Mouse (Mus musculus) hindbrain, embryonic 15.5 days (tissue): ENCODE measurements around the gene Arxes2. TPM values are rescaled to one million over a fixed set of nuclear protein-coding genes. Genes with fewer than 3 reads are reported as not detected.
"Not testable (repeated sequence)": the region's sequence is repeated elsewhere in the genome, so short reads cannot be mapped to it uniquely, and the experiment has no call there.

ENCODE experiments used
- ATAC-seq: fragments of 200-750 bp; cut with Nextera tagmentation; 2 replicates; pipeline ENCODE4 v1.8.0; 2017; ENCODE audit warnings: low read depth, moderate number of reproducible peaks, moderate TSS enrichment; ENCODE audit not compliant: low FRiP score
- H3K27ac ChIP-seq: fragments of 300-500 bp; sonication (generic); replicated peaks from 2 replicates; pipeline ENCODE4 v1.5.1; 2015; ENCODE audit warnings: mild to moderate bottlenecking, inconsistent platforms
- H3K27me3 ChIP-seq: fragments of 300-500 bp; sonication (generic); 2 replicates; pipeline ENCODE4 v1.6.1; 2015; ENCODE audit warnings: control low read depth, inconsistent platforms
- H3K36me3 ChIP-seq: fragments of 300-500 bp; sonication (generic); 2 replicates; pipeline ENCODE4 v1.6.1; 2015; ENCODE audit warnings: control low read depth, inconsistent platforms
- H3K4me1 ChIP-seq: fragments of 300-500 bp; sonication (generic); replicated peaks from 2 replicates; pipeline ENCODE4 v1.6.1; 2015; ENCODE audit warnings: control low read depth, inconsistent platforms
- H3K4me2 ChIP-seq: fragments of 300-500 bp; sonication (generic); 2 replicates; pipeline ENCODE4 v1.6.1; 2015; ENCODE audit warnings: moderate library complexity, mild to moderate bottlenecking, inconsistent platforms
- H3K4me3 ChIP-seq: fragments of 300-500 bp; sonication (generic); 2 replicates; pipeline ENCODE4 v1.5.1; 2015; ENCODE audit warnings: mild to moderate bottlenecking, inconsistent platforms
- H3K9ac ChIP-seq: fragments of 300-500 bp; sonication (generic); 2 replicates; pipeline ENCODE4 v1.6.1; 2015; ENCODE audit warnings: inconsistent platforms
- H3K9me3 ChIP-seq: fragments of 300-500 bp; sonication (generic); 2 replicates; pipeline ENCODE4 v1.6.1; 2016; ENCODE audit warnings: control low read depth, inconsistent platforms
- WGBS: fragments of 180-500 bp; shearing (Covaris S2); methylation state at CpG from one replicate; pipeline ENCODE4 v1.1.7; 2015; 5-methylcytosine and 5-hydroxymethylcytosine counted together
- polyA plus RNA-seq: library from polyadenylated mRNA; unstranded; fragments of >200 nt; fragmentation: Nextera tagmentation; extraction: Ambion mirVana; gene quantifications from 2 replicates; pipeline ENCODE4 v1.2.1, GENCODE M21; 2015

Arxes2 gene
- 248 and 258 TPM in 2 replicates for polyA plus RNA-seq

- H3K9ac ChIP-seq, H3K4me1 ChIP-seq, H3K9me3 ChIP-seq, H3K27me3 ChIP-seq, H3K36me3 ChIP-seq: not testable (repeated sequence)
- Histone ChIP-seq H3K4me2 (peak within 1 kb of the TSS; percentile 51), H3K27ac (peak within 1 kb of the TSS; percentile 55), H3K4me3 (peak within 1 kb of the TSS; percentile 37)
- WGBS: 14% methylated on average over 18 of the region's 39 CpGs
- ATAC-seq: peak; percentile 95
These were observed at the start of gene Arxes2 for GRCm38 (mm10) chrX:135993664-135994119. TSS of gene Arxes2 (plus strand) at chrX:135993824.

GRCm38 (mm10) chrX:135948699-135949437 is 44.8 kb upstream of the Arxes2 start:
- Histone ChIP-seq H3K27ac (peak overlapping the region; percentile 71), H3K27me3 (no peaks in the 10 kb centered on the region), H3K36me3 (no peaks in the 10 kb centered on the region), H3K9me3 (no peaks in the 10 kb centered on the region), H3K4me3 (no peak overlapping the region), H3K4me2 (no peak overlapping the region), H3K9ac (no peak overlapping the region), H3K4me1 (no peaks in the 10 kb centered on the region)
- 0 out of 2 replicates have a peak, but pooled peaks have one; percentile 51 for ATAC-seq
- 32% methylated on average over 1 of the region's 1 CpGs for WGBS

DNA sequence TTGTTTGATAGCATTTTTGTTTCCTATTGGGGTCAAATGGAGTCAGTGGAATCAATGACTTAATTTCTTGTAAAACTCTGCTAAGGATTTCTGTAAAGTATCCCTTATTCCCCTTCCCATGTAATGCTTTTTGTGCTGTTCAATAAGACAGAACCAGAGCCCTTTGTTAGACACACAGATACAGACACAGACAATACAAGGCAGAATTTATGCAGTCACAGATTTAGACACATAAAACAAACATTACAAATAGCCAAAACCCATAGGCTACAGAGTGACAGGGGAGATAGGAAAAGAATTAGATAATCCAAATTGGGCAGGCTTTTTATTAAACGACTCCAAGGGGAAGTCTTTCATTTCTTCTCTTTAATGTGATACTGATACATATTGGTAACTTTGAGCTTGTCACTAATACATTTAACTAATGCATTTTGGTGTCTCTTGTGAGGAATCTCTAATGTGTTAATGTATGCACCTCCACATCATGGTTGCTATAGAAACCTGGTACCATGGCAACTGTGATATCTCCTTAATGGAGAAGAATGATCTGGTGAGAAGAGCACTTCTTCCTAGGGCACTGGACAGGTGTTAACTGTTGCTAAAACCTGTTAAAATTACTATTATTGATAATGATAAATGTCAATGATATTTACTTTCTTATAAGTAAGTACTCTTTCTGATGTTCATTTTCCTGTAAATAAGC is 36.5 kb upstream of the Arxes2 start:
- peak; percentile 90 for ATAC-seq
- Histone ChIP-seq H3K4me1 (0 out of 2 replicates have a peak, but pooled peaks cover 3% of the 10 kb centered on the region), H3K4me2 (no peak overlapping the region), H3K36me3 (no peaks in the 10 kb centered on the region), H3K27me3 (no peaks in the 10 kb centered on the region), H3K27ac (peak overlapping the region; percentile 77), H3K9ac (no peak overlapping the region), H3K4me3 (no peak overlapping the region), H3K9me3 (no peaks in the 10 kb centered on the region)
- WGBS: 48% methylated on average over 1 of the region's 1 CpGs

- Histone ChIP-seq H3K27ac (peak overlapping the region; percentile 77), H3K4me1 (0 out of 2 replicates have a peak, but pooled peaks cover 3% of the 10 kb centered on the region), H3K4me3 (no peak overlapping the region), H3K36me3 (no peaks in the 10 kb centered on the region), H3K9me3 (no peaks in the 10 kb centered on the region), H3K4me2 (no peak overlapping the region), H3K27me3 (no peaks in the 10 kb centered on the region), H3K9ac (no peak overlapping the region)
- peak; percentile 79 for ATAC-seq
- whole genome bisulfite sequencing: 59% methylated on average over 2 of the region's 2 CpGs
These were observed 35.9 kb upstream of the Arxes2 start for GRCm38 (mm10) chrX:135957691-135958081.

GRCm38 (mm10) chrX:135958589-135959225 is 34.9 kb upstream of the Arxes2 start:
- Histone ChIP-seq H3K4me3 (no peak overlapping the region), H3K27me3 (no peaks in the 10 kb centered on the region), H3K4me2 (no peak overlapping the region), H3K9ac (no peak overlapping the region), H3K4me1 (0 out of 2 replicates have a peak, but pooled peaks cover 3% of the 10 kb centered on the region), H3K27ac (peak overlapping the region; percentile 77), H3K36me3 (no peaks in the 10 kb centered on the region), H3K9me3 (no peaks in the 10 kb centered on the region)
- no peak for ATAC-seq
- WGBS: 82% methylated on average over 7 of the region's 7 CpGs

- no peak overlapping the region for H3K4me2 ChIP-seq
- H3K27me3 ChIP-seq: no peaks in the 10 kb centered on the region
- H3K27ac ChIP-seq: no peak overlapping the region
- no peak overlapping the region for H3K4me3 ChIP-seq
- no peak overlapping the region for H3K9ac ChIP-seq
- 87% methylated on average over 4 of the region's 4 CpGs for WGBS
- H3K9me3 ChIP-seq: no peaks in the 10 kb centered on the region
- H3K36me3 ChIP-seq: no peaks in the 10 kb centered on the region
- H3K4me1 ChIP-seq: 0 out of 2 replicates have a peak, but pooled peaks cover 3% of the 10 kb centered on the region
- no peak for ATAC-seq
These were observed 34.1 kb upstream of the Arxes2 start for GRCm38 (mm10) chrX:135959536-135959935.

GRCm38 (mm10) chrX:135962342-135962741 is 31.3 kb upstream of the Arxes2 start:
- Histone ChIP-seq H3K36me3 (no peaks in the 10 kb centered on the region), H3K27me3 (no peaks in the 10 kb centered on the region), H3K9me3 (no peaks in the 10 kb centered on the region), H3K4me1 (0 out of 2 replicates have a peak, but pooled peaks cover 3% of the 10 kb centered on the region), H3K4me2 (no peak overlapping the region), H3K9ac (no peak overlapping the region), H3K27ac (peak overlapping the region; percentile 67), H3K4me3 (no peak overlapping the region)
- WGBS: 49% methylated on average over 2 of the region's 2 CpGs
- ATAC-seq: no peak

- H3K9me3 ChIP-seq: no peaks in the 10 kb centered on the region
- 29% methylated on average over 6 of the region's 6 CpGs for WGBS
- no peak overlapping the region for H3K9ac ChIP-seq
- peak overlapping the region; percentile 42; the same call in 1 of the 2 replicates for H3K27ac ChIP-seq
- H3K4me3 ChIP-seq: no peak overlapping the region
- no peak overlapping the region; the same call in 1 of the 2 replicates for H3K4me2 ChIP-seq
- no peaks in the 10 kb centered on the region for H3K4me1 ChIP-seq
- no peaks in the 10 kb centered on the region for H3K36me3 ChIP-seq
- peak; percentile 61 for ATAC-seq
- no peaks in the 10 kb centered on the region for H3K27me3 ChIP-seq
These were observed 30.5 kb upstream of the Arxes2 start for GRCm38 (mm10) chrX:135963130-135963529.

GRCm38 (mm10) chrX:135963629-135964028 is 30.0 kb upstream of the Arxes2 start:
- H3K27me3 ChIP-seq: no peaks in the 10 kb centered on the region
- no peak overlapping the region for H3K9ac ChIP-seq
- H3K4me2 ChIP-seq: no peak overlapping the region
- ATAC-seq: peak; percentile 84
- WGBS: 15% methylated on average over 3 of the region's 3 CpGs
- H3K9me3 ChIP-seq: no peaks in the 10 kb centered on the region
- H3K4me3 ChIP-seq: no peak overlapping the region
- H3K4me1 ChIP-seq: no peaks in the 10 kb centered on the region
- H3K36me3 ChIP-seq: no peaks in the 10 kb centered on the region
- H3K27ac ChIP-seq: no peak overlapping the region

DNA sequence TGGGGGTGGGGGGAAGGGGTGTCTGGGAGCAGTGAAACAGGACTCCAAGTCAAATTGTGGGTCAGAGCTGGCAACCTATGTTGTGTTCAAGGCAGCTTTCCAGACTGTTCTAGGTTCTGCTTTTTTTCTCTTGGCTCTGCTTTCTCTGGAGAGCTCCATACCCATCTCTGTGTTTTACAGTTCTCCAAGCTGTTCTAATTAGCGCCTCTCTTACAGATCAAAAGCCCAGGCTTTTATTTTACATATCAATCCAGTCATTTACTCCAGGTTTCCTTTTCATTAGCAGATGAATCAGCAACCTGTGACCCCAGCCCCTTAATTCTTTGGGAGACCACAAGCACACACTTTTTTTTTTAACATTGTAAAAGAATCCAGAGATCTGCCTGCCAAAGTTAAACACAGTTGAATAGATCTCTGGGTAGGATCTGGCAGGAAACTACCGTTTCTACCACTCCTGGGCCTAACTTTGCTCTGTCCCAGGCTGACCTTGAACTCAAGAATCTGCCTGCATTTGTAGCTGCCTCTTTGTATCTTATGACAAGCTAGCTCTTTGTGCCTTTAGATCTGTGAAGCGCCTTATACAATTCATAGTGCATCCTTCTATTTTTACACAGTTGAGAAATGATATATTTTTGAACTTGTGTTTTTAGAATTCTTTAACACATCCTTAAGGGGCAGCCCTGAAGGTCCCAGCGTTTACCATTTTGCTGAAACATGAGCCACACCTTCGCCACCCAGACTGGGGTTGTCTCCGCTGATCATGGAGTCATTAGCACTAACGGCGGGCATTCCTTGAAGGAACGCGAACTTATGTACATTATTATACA is 19.8 kb upstream of the Arxes2 start:
- Histone ChIP-seq H3K4me2 (no peak overlapping the region), H3K4me1 (no peaks in the 10 kb centered on the region), H3K36me3 (no peaks in the 10 kb centered on the region), H3K9ac (no peak overlapping the region), H3K9me3 (no peaks in the 10 kb centered on the region), H3K4me3 (no peak overlapping the region), H3K27me3 (no peaks in the 10 kb centered on the region), H3K27ac (no peak overlapping the region)
- ATAC-seq: no peak
- 65% methylated on average over 10 of the region's 10 CpGs for WGBS
